In the genomic region with DNA sequence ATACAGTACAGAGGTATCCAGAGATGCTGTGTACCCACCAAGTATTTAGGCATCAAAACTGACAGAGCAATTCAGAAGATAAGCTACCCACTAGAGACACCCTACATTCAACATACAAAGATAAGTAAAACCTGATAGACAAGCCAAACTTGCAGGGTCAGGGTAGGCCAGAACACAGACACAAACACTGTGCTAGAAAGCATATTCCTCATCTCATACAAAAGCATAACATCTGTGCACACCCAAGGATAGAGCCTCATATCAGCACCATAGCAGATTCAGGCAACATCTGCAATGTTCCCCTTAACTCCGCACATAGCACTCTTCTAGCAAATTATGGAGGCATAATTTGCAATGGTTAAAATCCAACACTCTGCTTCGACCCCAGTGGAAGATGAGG, we compare ENCODE assay signal across 24 mouse cellular contexts. TPM values are rescaled to one million over a fixed set of nuclear protein-coding genes. Genes with fewer than 3 reads are reported as not detected.
A peak's percentile ranks its signal among the peaks of the same experiment; 100 is the strongest.
DNase-seq lines count a peak whose midpoint lies in the region; ATAC-seq and TF ChIP-seq lines count a peak whose summit lies in the region.
"Had no signal": no experiment of that assay in that cellular context is flagged by ENCODE, and none has a peak within 500 bp of the region (broad histone marks: within the 10 kb centered on the region; RNA-seq: fewer than 3 reads in every experiment).

No protein-coding gene starts in this region.

- WGBS in lung, embryonic 15.5 days: 65% methylated on average over 2 of the region's 2 CpGs
- 90% methylated on average over 2 of the region's 2 CpGs for WGBS in spleen, adult 2 months
- WGBS in small intestine, adult 2 months: 88% methylated on average over 2 of the region's 2 CpGs

- no peaks in the 10 kb centered on the region for H3K27me3 ChIP-seq in lung, embryonic 15.5 days
- H3K27me3 ChIP-seq in spleen, adult 2 months (ENCODE audit: control insufficient read depth, insufficient read depth, low read length): no peaks in the 10 kb centered on the region
- H3K27me3 ChIP-seq in CH12.LX (replicated peaks): no peaks in the 10 kb centered on the region
- H3K27me3 ChIP-seq in small intestine, adult 2 months (ENCODE audit: control insufficient read depth, insufficient read depth, low read length): no peaks in the 10 kb centered on the region
- H3K27me3 ChIP-seq: forebrain, embryonic 13.5 days; heart, embryonic 15.5 days; hindbrain, embryonic 13.5 days had no signal

- H3K9me3 ChIP-seq in lung, embryonic 15.5 days: no peaks in the 10 kb centered on the region
- H3K9me3 ChIP-seq in CH12.LX (replicated peaks; ENCODE audit: low read length): no peaks in the 10 kb centered on the region
- H3K9me3 ChIP-seq: forebrain, embryonic 10.5 days; forebrain, embryonic 13.5 days; heart, embryonic 12.5 days; heart, embryonic 15.5 days; hindbrain, embryonic 10.5 days; hindbrain, embryonic 13.5 days had no signal

- no peaks in the 10 kb centered on the region for H3K79me2 ChIP-seq in CH12.LX (replicated peaks; ENCODE audit: control insufficient read depth, extremely low read depth, insufficient read depth, poor library complexity, severe bottlenecking)

- peak; percentile 36 for ATAC-seq in lung, embryonic 15.5 days (ENCODE audit: borderline replicate concordance, extremely low read depth, low FRiP score, low TSS enrichment)
- ATAC-seq: forebrain, embryonic 13.5 days; forebrain, embryonic 16.5 days; hindbrain, embryonic 16.5 days had no signal

- TF ChIP-seq POLR2A in spleen, adult 2 months (IDR thresholded peaks at IDR 0.05; ENCODE audit: low read depth, low read length): no peak
- TF ChIP-seq POLR2A in CH12.LX (IDR thresholded peaks at IDR 0.05; ENCODE audit: low read depth, low read length): no peak
- TF ChIP-seq POLR2A in small intestine, adult 2 months (IDR thresholded peaks at IDR 0.05; ENCODE audit: low read depth, low read length): no peak

- in situ Hi-C loops in CH12.LX (cut with MboI; ENCODE audit: low pct_ligation_motif_present, low pct_unique_long_range_greater_than_20kb, low sequenced_read_pairs): no loop called here

- H3K27ac ChIP-seq in lung, embryonic 15.5 days: no peak overlapping the region
- peak overlapping the region; percentile 65 for H3K27ac ChIP-seq in spleen, adult 2 months (ENCODE audit: insufficient read depth, low read length)
- peak overlapping the region; percentile 94 for H3K27ac ChIP-seq in CH12.LX (ENCODE audit: insufficient read depth, low read depth)
- 0 out of 2 replicates have a peak overlapping the region, but pooled peaks have one; percentile 11 for H3K27ac ChIP-seq in small intestine, adult 2 months (ENCODE audit: insufficient read depth, low read depth, low read length)
- H3K27ac ChIP-seq: forebrain, embryonic 10.5 days; forebrain, embryonic 13.5 days; heart, embryonic 15.5 days; hindbrain, embryonic 10.5 days; hindbrain, embryonic 13.5 days had no signal

- no peak overlapping the region for H3K4me2 ChIP-seq in lung, embryonic 15.5 days
- H3K4me2 ChIP-seq in CH12.LX (ENCODE audit: insufficient read depth, low read depth, poor library complexity, severe bottlenecking): no peak overlapping the region
- H3K4me2 ChIP-seq: forebrain, embryonic 13.5 days; heart, embryonic 12.5 days; heart, embryonic 15.5 days; hindbrain, embryonic 13.5 days had no signal

- DNase-seq in lung, adult 18-20 months: no peak
- no peak for DNase-seq in spleen, adult 2 months (ENCODE audit: low read depth in 1 of 2, low spot score in 2 of 2)
- DNase-seq in spleen, postnatal 4 days (ENCODE audit: low spot score in 2 of 2): no peak
- no peak for DNase-seq in CH12.LX (ENCODE audit: extremely low read depth)
- DNase-seq: adrenal gland, postnatal 10 days; adrenal gland, postnatal 36 days; cerebellum, adult 18-20 months; cerebellum, adult 9-10 months; cerebellum, postnatal 14 days; gastrocnemius, postnatal 10 days; gastrocnemius, postnatal 36 days; heart, postnatal 36 days had no signal

- no peaks in the 10 kb centered on the region for H3K4me1 ChIP-seq in lung, embryonic 15.5 days
- H3K4me1 ChIP-seq in spleen, adult 2 months (ENCODE audit: control insufficient read depth, insufficient read depth, insufficient read length): peaks cover 16% of the 10 kb centered on the region; the same call in 1 of the 2 replicates
- H3K4me1 ChIP-seq in CH12.LX (ENCODE audit: control insufficient read depth in 1 of 2, insufficient read depth in 2 of 2): peaks cover 36 to 58% of the 10 kb centered on the region in 2 experiments
- H3K4me1 ChIP-seq in small intestine, adult 2 months (ENCODE audit: control insufficient read depth, insufficient read depth, insufficient read length, low read length): no peaks in the 10 kb centered on the region; the same call in 1 of the 2 replicates
- H3K4me1 ChIP-seq: forebrain, embryonic 10.5 days; forebrain, embryonic 13.5 days; heart, embryonic 12.5 days; heart, embryonic 15.5 days; hindbrain, embryonic 10.5 days; hindbrain, embryonic 13.5 days had no signal

- no peak for TF ChIP-seq CTCF in spleen, adult 2 months (IDR thresholded peaks at IDR 0.05; ENCODE audit: extremely low read depth, insufficient read depth, insufficient read length, insufficient replicate concordance)
- no peak for TF ChIP-seq CTCF in CH12.LX (conservative IDR thresholded peaks at IDR 0.05 in 1 of 2, IDR thresholded peaks at IDR 0.05 in 1 of 2; ENCODE audit: low read depth in 2 of 2, low read length in 2 of 2)
- TF ChIP-seq CTCF in small intestine, adult 2 months (IDR thresholded peaks at IDR 0.05; ENCODE audit: extremely low read depth, insufficient read length, insufficient replicate concordance, low read depth, low read length): no peak

- no peak for TF ChIP-seq RAD21 in CH12.LX (IDR thresholded peaks at IDR 0.05; ENCODE audit: low read depth, low read length)

- no peak overlapping the region for H3K4me3 ChIP-seq in lung, embryonic 15.5 days
- H3K4me3 ChIP-seq in spleen, adult 2 months (ENCODE audit: extremely low read depth, insufficient read depth, insufficient read length): no peak overlapping the region
- H3K4me3 ChIP-seq in CH12.LX (replicated peaks in 1 of 3; ENCODE audit: low read depth in 2 of 3, low read length in 2 of 3, poor library complexity in 1 of 3): no peak overlapping the region
- H3K4me3 ChIP-seq in small intestine, adult 2 months (ENCODE audit: low read depth, low read length): no peak overlapping the region
- H3K4me3 ChIP-seq: forebrain, embryonic 10.5 days; forebrain, embryonic 13.5 days; heart, embryonic 12.5 days; heart, embryonic 15.5 days; hindbrain, embryonic 10.5 days; hindbrain, embryonic 13.5 days had no signal

- H3K9ac ChIP-seq in lung, embryonic 15.5 days: no peak overlapping the region
- H3K9ac ChIP-seq in CH12.LX (ENCODE audit: insufficient read depth, low read depth): no peak overlapping the region
- H3K9ac ChIP-seq: forebrain, embryonic 13.5 days; heart, embryonic 12.5 days; heart, embryonic 15.5 days; hindbrain, embryonic 13.5 days had no signal

- no peaks in the 10 kb centered on the region for H3K36me3 ChIP-seq in lung, embryonic 15.5 days
- H3K36me3 ChIP-seq in spleen, adult 2 months (ENCODE audit: control insufficient read depth, insufficient read depth, low read length): no peaks in the 10 kb centered on the region
- no peaks in the 10 kb centered on the region for H3K36me3 ChIP-seq in CH12.LX (replicated peaks in 1 of 2; ENCODE audit: control insufficient read depth in 1 of 2, insufficient read depth in 1 of 2, low read length in 1 of 2)
- no peaks in the 10 kb centered on the region for H3K36me3 ChIP-seq in small intestine, adult 2 months (ENCODE audit: control insufficient read depth, insufficient read depth, low read length)
- H3K36me3 ChIP-seq: forebrain, embryonic 10.5 days; heart, embryonic 12.5 days; heart, embryonic 15.5 days; hindbrain, embryonic 10.5 days; hindbrain, embryonic 13.5 days had no signal

- dilution Hi-C loops in CH12.LX (cut with MboI; ENCODE audit: extremely low pct_ligation_motif_present, extremely low pct_unique_long_range_greater_than_20kb, low sequenced_read_pairs): no loop called here

- TF ChIP-seq EP300 in CH12.LX (IDR thresholded peaks at IDR 0.05; ENCODE audit: low read length): no peak

TF ChIP-seq in CH12.LX, 34 proteins besides CTCF, POLR2A, EP300 and RAD21 (continues in another document):
- no peak for TF ChIP-seq MEF2A (IDR thresholded peaks at IDR 0.05; ENCODE audit: borderline replicate concordance, low read depth, low read length)
- TF ChIP-seq TBP (conservative IDR thresholded peaks at IDR 0.05; ENCODE audit: low read depth, low read length): no peak
- no peak for TF ChIP-seq GABPA (IDR thresholded peaks at IDR 0.05; ENCODE audit: insufficient replicate concordance, low read depth, low read length)
- no peak for TF ChIP-seq KAT2A (IDR thresholded peaks at IDR 0.05; ENCODE audit: insufficient replicate concordance, low read length)
- TF ChIP-seq NRF1 (IDR thresholded peaks at IDR 0.05; ENCODE audit: low read depth, low read length): no peak
- TF ChIP-seq USF1 (IDR thresholded peaks at IDR 0.05; ENCODE audit: low read depth, low read length): no peak
- 0 out of 2 replicates have a peak, but pooled peaks have one; percentile 54 for TF ChIP-seq CHD1 (IDR thresholded peaks at IDR 0.05; ENCODE audit: low read depth, low read length)
- 0 out of 2 replicates have a peak, but pooled peaks have one; percentile 7 for TF ChIP-seq MAX (IDR thresholded peaks at IDR 0.05; ENCODE audit: low read length)
- no peak; the same call in 1 of the 2 replicates for TF ChIP-seq NELFE (IDR thresholded peaks at IDR 0.05; ENCODE audit: low read depth, low read length)
- TF ChIP-seq MXI1 (IDR thresholded peaks at IDR 0.05; ENCODE audit: low read depth, low read length): peak; percentile 16; the same call in 1 of the 2 replicates
- TF ChIP-seq E2F4 (IDR thresholded peaks at IDR 0.05; ENCODE audit: insufficient replicate concordance, low read depth, low read length): no peak
- TF ChIP-seq BHLHE40 (IDR thresholded peaks at IDR 0.05; ENCODE audit: low read depth, low read length): no peak
- TF ChIP-seq USF2 (conservative IDR thresholded peaks at IDR 0.05; ENCODE audit: low read depth, low read length): no peak
- no peak for TF ChIP-seq PAX5 (IDR thresholded peaks at IDR 0.05; ENCODE audit: low read length)

RNA-seq across cellular contexts. Expression of a gene that starts 23.8 kb away (rescaled TPM):
- 0.47 and 0.61 TPM in 2 replicates for polyA plus RNA-seq in lung, embryonic 15.5 days (2015; fragmentation: Nextera tagmentation; extraction: Ambion mirVana)
- 2.5 and 3.8 TPM in 2 replicates for polyA plus RNA-seq in spleen, adult 2 months (2012; rRNA removed)
- total RNA-seq in CH12.LX (2012; rRNA removed) (not detected in 2 replicates), CH12.LX (2014; rRNA removed) (not detected in 2 replicates)
- polyA plus RNA-seq in CH12.LX (2012; ENCODE audit: insufficient read length, low read depth): not detected in 2 replicates
- polyA plus RNA-seq in small intestine, adult 2 months (2012; rRNA removed): 0.46 and 0.48 TPM in 2 replicates
- total RNA-seq: granulocyte monocyte progenitor cell, adult 5-6 weeks had no signal
- polyA plus RNA-seq: C2C12; forebrain, embryonic 10.5 days had no signal

RNA-seq across cellular contexts. Expression of a gene that starts 41.1 kb away (rescaled TPM):
- polyA plus RNA-seq in lung, embryonic 15.5 days (2015; fragmentation: Nextera tagmentation; extraction: Ambion mirVana): 3.0 and 3.5 TPM in 2 replicates
- polyA plus RNA-seq in spleen, adult 2 months (2012; rRNA removed): 21.0 and 32.2 TPM in 2 replicates
- total RNA-seq in CH12.LX (2012; rRNA removed) (0.84 and 0.85 TPM in 2 replicates), CH12.LX (2014; rRNA removed) (not detected in 2 replicates)
- not detected in 2 replicates for polyA plus RNA-seq in CH12.LX (2012; ENCODE audit: insufficient read length, low read depth)
- 2.5 and 3.9 TPM in 2 replicates for polyA plus RNA-seq in small intestine, adult 2 months (2012; rRNA removed)
